Mouse (Mus musculus) midbrain, embryonic 14.5 days (tissue): ENCODE data around the gene Abcg1. TPM values are rescaled to one million over a fixed set of nuclear protein-coding genes. Genes with fewer than 3 reads are reported as not detected.

Experiments
- ATAC-seq: fragments of 200-750 bp; cut with Nextera tagmentation; 2 replicates; pipeline ENCODE4 v1.8.0; 2017; ENCODE audit warnings: moderate number of reproducible peaks, moderate library complexity; ENCODE audit not compliant: low FRiP score, low TSS enrichment
- DNase-seq: peaks from one replicate; pipeline ENCODE4 v3.0.0-alpha.2; 2015
- H3K27ac ChIP-seq: fragments of 300-500 bp; sonication (generic); replicated peaks from 2 replicates; pipeline ENCODE4 v1.5.1; 2014; ENCODE audit warnings: mild to moderate bottlenecking, low read depth, low read length, moderate library complexity
- H3K27me3 ChIP-seq: fragments of 300-500 bp; sonication (generic); 2 replicates; pipeline ENCODE4 v1.6.1; 2014; ENCODE audit warnings: low read length, control low read depth, mixed read lengths; ENCODE audit not compliant: control insufficient read depth, insufficient read depth
- H3K36me3 ChIP-seq: fragments of 300-500 bp; sonication (generic); 2 replicates; pipeline ENCODE4 v1.6.1; 2014; ENCODE audit warnings: low read length, control low read depth; ENCODE audit not compliant: control insufficient read depth, insufficient read depth
- H3K4me1 ChIP-seq: fragments of 300-500 bp; sonication (generic); 2 replicates; pipeline ENCODE4 v1.6.1; 2014; ENCODE audit warnings: mild to moderate bottlenecking, antibody characterized with exemption, low read length, control low read depth; ENCODE audit not compliant: control insufficient read depth, insufficient read depth
- H3K4me2 ChIP-seq: fragments of 300-500 bp; sonication (generic); 2 replicates; pipeline ENCODE4 v1.6.1; 2014; ENCODE audit warnings: mild to moderate bottlenecking, low read length, moderate library complexity
- H3K4me3 ChIP-seq: fragments of 300-500 bp; sonication (generic); replicated peaks from 2 replicates; pipeline ENCODE4 v1.5.1; 2014; ENCODE audit warnings: low read depth, low read length
- H3K9ac ChIP-seq: fragments of 300-500 bp; sonication (generic); replicated peaks from 2 replicates; pipeline ENCODE4 v1.6.1; 2014; ENCODE audit warnings: mild to moderate bottlenecking, low read length, moderate library complexity
- H3K9me3 ChIP-seq: fragments of 300-500 bp; sonication (generic); 2 replicates; pipeline ENCODE4 v1.6.1; 2016; ENCODE audit warnings: low read length, control low read depth, mixed read lengths; ENCODE audit not compliant: control insufficient read depth
- WGBS: fragments of 180-500 bp; shearing (Covaris S2); extraction: QIAGEN DNeasy Blood & Tissue Kit; methylation state at CpG from one replicate; pipeline ENCODE4 v1.1.7; 2014; 5-methylcytosine and 5-hydroxymethylcytosine counted together
- polyA plus RNA-seq: library from polyadenylated mRNA; unstranded; fragments of >200 nt; fragmentation: Nextera tagmentation; extraction: Ambion mirVana; gene quantifications from 2 replicates; pipeline ENCODE4 v1.2.1, GENCODE M21; 2014

Abcg1 gene
- polyA plus RNA-seq, 1 experiment from 2014 or later, result 23.1 TPM

DNA sequence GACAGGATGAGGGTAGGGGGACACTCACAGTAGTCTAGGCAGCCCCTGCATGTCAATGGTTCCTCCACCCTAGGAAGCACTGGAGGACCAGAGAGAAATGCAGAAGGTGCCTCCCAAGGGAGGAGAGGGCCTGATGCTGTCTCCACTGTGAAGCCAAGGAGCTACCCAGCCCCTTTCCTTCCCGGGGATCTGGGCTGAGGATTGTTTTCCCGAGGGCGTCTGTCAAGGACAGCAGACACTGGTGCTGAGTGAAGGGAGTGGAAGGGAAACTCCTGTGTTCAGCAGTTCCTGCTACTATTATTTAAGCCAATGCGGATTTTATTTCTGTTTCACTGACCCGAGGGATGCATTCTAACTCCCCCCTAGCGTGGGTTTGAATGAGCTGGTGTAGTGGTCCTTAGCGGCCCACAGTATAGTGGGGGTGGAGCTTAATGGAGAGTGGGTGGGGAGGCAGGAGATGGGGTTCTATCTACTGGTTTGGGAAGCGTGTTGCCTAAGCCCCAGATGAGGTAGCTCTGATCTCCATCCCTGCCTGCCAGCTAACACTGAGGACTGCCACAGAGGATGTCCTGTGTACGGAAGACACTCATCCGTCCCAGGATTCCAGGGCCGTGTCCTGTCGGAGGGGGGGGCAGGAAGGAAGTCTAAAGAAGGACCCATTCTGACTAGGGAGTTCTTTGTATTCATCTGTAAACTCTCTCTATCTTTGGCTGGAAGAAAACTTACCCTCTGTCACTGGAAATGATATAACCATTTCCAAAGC, 21.8 kb downstream of the Abcg1 start:
- H3K36me3 ChIP-seq, result no peaks in the 10 kb centered on the region
- no peak overlapping the region for H3K9ac ChIP-seq
- ATAC-seq, result no peak
- 59% methylated on average over 12 of the region's 12 CpGs for WGBS
- no peak overlapping the region for H3K4me3 ChIP-seq
- H3K27ac ChIP-seq, result no peak overlapping the region; the same call in 1 of the 2 replicates
- H3K9me3 ChIP-seq, result no peaks in the 10 kb centered on the region
- peaks cover 11% of the 10 kb centered on the region for H3K4me1 ChIP-seq
- DNase-seq, result no peak
- H3K4me2 ChIP-seq, result no peak overlapping the region
- no peaks in the 10 kb centered on the region for H3K27me3 ChIP-seq

DNA sequence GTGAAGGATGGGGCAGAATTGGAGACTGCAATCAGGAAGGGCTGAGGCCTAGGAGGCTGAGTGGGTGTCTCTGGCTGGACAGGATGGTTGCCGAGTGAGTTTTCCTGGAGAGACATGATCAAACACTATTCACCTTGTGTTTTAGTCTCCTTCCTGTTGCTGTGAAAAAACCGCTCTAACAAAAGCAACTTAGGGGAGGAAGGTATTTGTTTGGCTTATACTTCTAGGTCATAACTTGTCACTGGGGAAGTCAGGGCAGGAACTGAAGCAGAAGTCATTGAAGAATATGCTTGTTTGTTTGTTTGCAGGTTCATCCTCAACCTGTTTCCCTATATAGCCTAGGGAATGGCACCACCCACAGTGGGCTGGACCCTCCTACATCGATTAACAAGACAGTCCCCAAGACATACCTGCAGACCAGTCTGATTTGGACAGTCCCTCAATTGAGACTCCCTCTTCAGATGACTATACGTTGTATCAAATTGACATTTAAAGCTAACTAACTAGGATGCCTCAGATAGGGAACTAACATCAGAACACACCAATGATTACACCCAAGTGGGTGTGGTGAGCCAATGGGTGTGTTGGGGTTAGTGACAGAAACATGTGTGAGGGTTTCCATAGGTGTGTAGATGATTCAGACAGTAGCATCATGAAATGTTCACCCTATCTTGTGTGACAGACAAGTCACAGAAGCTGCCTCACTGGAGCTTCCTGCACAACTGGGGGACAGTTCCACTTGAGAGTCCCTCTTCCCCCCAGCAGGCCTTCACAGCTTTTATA, 25.0 kb downstream of the Abcg1 start:
- no peak overlapping the region for H3K27ac ChIP-seq
- DNase-seq, result no peak
- H3K27me3 ChIP-seq, result no peaks in the 10 kb centered on the region
- H3K4me3 ChIP-seq, result no peak overlapping the region
- ATAC-seq, result no peak
- H3K36me3 ChIP-seq, result no peaks in the 10 kb centered on the region
- H3K9me3 ChIP-seq, result no peaks in the 10 kb centered on the region
- no peak overlapping the region for H3K4me2 ChIP-seq
- peaks cover 5% of the 10 kb centered on the region; the same call in 1 of the 2 replicates for H3K4me1 ChIP-seq
- no peak overlapping the region for H3K9ac ChIP-seq
- 90% methylated on average over 4 of the region's 4 CpGs for WGBS

GRCm38 (mm10) chr17:31085519-31085918, 28.0 kb downstream of the Abcg1 start:
- Histone ChIP-seq H3K4me1 (peaks cover 26% of the 10 kb centered on the region), H3K27ac (no peak overlapping the region), H3K27me3 (no peaks in the 10 kb centered on the region), H3K9ac (no peak overlapping the region), H3K4me3 (no peak overlapping the region), H3K36me3 (no peaks in the 10 kb centered on the region), H3K9me3 (no peaks in the 10 kb centered on the region), H3K4me2 (no peak overlapping the region)
- ATAC-seq, result no peak
- no peak for DNase-seq
- WGBS, result 93% methylated on average over 3 of the region's 3 CpGs

- Histone ChIP-seq H3K4me3 (no peak overlapping the region), H3K9ac (no peak overlapping the region), H3K36me3 (no peaks in the 10 kb centered on the region), H3K4me2 (no peak overlapping the region), H3K4me1 (peaks cover 33% of the 10 kb centered on the region), H3K9me3 (no peaks in the 10 kb centered on the region), H3K27ac (no peak overlapping the region), H3K27me3 (no peaks in the 10 kb centered on the region)
- DNase-seq (no peak), ATAC-seq (no peak)
- 91% methylated on average over 7 of the region's 7 CpGs for WGBS
Measured at GRCm38 (mm10) chr17:31086196-31086595, 28.7 kb downstream of the Abcg1 start.

DNA sequence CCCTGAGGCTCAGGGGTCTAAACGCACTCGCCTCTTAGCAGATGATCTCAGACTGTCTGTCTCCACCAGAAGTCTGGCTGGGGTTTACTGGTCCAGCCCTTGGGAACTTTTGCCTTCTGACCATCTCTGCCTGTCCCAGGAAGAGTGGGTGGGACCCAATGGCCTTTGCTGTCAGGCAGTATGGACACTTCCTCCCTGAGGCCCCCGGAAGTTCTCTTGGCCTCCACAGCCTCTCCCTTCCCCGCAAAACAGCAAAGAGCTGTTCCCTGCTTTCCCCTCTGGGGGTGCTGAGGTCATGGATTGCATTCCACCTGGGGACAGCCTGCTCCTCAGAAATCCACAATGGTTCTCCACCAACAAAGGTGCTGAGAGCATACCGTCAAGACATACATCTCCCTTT, 31.2 kb downstream of the Abcg1 start:
- DNase-seq, result no peak
- no peak overlapping the region for H3K9ac ChIP-seq
- peaks cover 39% of the 10 kb centered on the region for H3K4me1 ChIP-seq
- no peak overlapping the region for H3K4me3 ChIP-seq
- no peak overlapping the region for H3K4me2 ChIP-seq
- H3K9me3 ChIP-seq, result no peaks in the 10 kb centered on the region
- 59% methylated on average over 5 of the region's 5 CpGs for WGBS
- H3K27me3 ChIP-seq, result no peaks in the 10 kb centered on the region
- no peaks in the 10 kb centered on the region for H3K36me3 ChIP-seq
- no peak for ATAC-seq
- H3K27ac ChIP-seq, result no peak overlapping the region

GRCm38 (mm10) chr17:31089848-31090247, 32.4 kb downstream of the Abcg1 start:
- Histone ChIP-seq H3K36me3 (0 out of 2 replicates have a peak, but pooled peaks cover 3% of the 10 kb centered on the region), H3K4me1 (peaks cover 39% of the 10 kb centered on the region), H3K9ac (no peak overlapping the region), H3K4me2 (no peak overlapping the region), H3K9me3 (no peaks in the 10 kb centered on the region), H3K27me3 (no peaks in the 10 kb centered on the region), H3K4me3 (no peak overlapping the region), H3K27ac (0 out of 2 replicates have a peak overlapping the region, but pooled peaks have one; percentile 6)
- DNase-seq (no peak), ATAC-seq (no peak)
- 86% methylated on average over 8 of the region's 8 CpGs for WGBS

DNA sequence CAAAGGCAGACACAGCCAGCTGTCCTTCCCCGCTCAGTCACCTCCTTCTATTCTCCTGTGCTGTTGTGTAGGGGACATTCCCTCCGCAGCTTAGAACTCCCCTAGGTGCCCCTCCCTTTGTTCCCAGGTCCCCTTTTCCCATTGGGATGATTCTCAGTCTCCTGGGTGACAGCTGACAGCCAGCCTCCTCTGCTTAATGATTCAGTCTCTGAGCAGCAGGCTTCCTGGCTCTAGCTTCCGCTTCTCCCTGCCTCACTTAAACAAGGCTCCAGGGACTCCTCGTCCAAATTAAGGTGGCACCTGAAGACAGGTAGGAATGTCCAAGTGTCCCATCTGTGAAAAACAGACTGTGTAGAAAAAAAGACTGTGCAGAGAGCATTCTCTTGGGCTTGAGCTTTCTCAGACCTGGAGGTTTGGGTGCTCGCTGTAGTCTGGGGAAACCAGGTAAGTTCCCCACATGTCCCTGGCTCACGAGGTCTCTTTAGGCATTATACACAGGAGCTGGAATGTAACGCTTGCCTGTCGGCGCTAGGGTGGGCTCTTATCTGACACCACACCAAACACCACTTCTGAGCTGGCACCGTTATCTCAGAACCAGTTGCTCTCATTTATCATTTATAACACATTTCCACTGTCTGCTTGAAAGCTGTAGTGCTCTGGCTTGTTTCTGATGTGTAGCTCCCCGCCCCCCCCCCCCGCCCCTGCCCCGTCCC, 33.7 kb downstream of the Abcg1 start:
- WGBS, result 31% methylated on average over 13 of the region's 13 CpGs
- Histone ChIP-seq H3K9me3 (no peaks in the 10 kb centered on the region), H3K27ac (peak overlapping the region; percentile 27), H3K9ac (no peak overlapping the region), H3K4me3 (no peak overlapping the region), H3K4me2 (no peak overlapping the region), H3K36me3 (0 out of 2 replicates have a peak, but pooled peaks cover 7% of the 10 kb centered on the region), H3K27me3 (no peaks in the 10 kb centered on the region), H3K4me1 (peaks cover 39% of the 10 kb centered on the region)
- DNase-seq, result peak; percentile 54
- no peak for ATAC-seq

GRCm38 (mm10) chr17:31094781-31095180, 37.3 kb downstream of the Abcg1 start:
- Histone ChIP-seq H3K4me3 (no peak overlapping the region), H3K36me3 (peaks cover 14% of the 10 kb centered on the region; the same call in 1 of the 2 replicates), H3K9me3 (no peaks in the 10 kb centered on the region), H3K4me2 (no peak overlapping the region), H3K27ac (no peak overlapping the region), H3K9ac (no peak overlapping the region), H3K4me1 (peaks cover 20% of the 10 kb centered on the region), H3K27me3 (no peaks in the 10 kb centered on the region)
- WGBS, result 44% methylated on average over 5 of the region's 5 CpGs
- no peak for ATAC-seq
- DNase-seq, result no peak
